Mouse (Mus musculus) stomach, embryonic 15.5 days (tissue): ENCODE measurements around the gene 4932414N04Rik. TPM values are rescaled to one million over a fixed set of nuclear protein-coding genes. Genes with fewer than 3 reads are reported as not detected.
"Not testable (repeated sequence)": the region's sequence is repeated elsewhere in the genome, so short reads cannot be mapped to it uniquely, and the experiment has no call there.

Experiments used
- ATAC-seq: fragments of 200-750 bp; cut with Nextera tagmentation; 2 replicates; pipeline ENCODE4 v1.8.0; 2017; ENCODE audit warnings: low read depth, moderate number of reproducible peaks, moderate TSS enrichment; ENCODE audit not compliant: insufficient read depth, low FRiP score
- H3K27ac ChIP-seq: fragments of 300-500 bp; sonication (generic); 2 replicates; pipeline ENCODE4 v1.5.1; 2015; ENCODE audit warnings: mild to moderate bottlenecking, inconsistent platforms
- H3K27me3 ChIP-seq: fragments of 300-500 bp; sonication (generic); replicated peaks from 2 replicates; pipeline ENCODE4 v1.6.1; 2015; ENCODE audit warnings: inconsistent platforms
- H3K36me3 ChIP-seq: fragments of 300-500 bp; sonication (generic); 2 replicates; pipeline ENCODE4 v1.6.1; 2015; ENCODE audit warnings: inconsistent platforms
- H3K4me1 ChIP-seq: fragments of 300-500 bp; sonication (generic); 2 replicates; pipeline ENCODE4 v1.6.1; 2015; ENCODE audit warnings: inconsistent platforms
- H3K4me2 ChIP-seq: fragments of 300-500 bp; sonication (generic); 2 replicates; pipeline ENCODE4 v1.6.1; 2015; ENCODE audit warnings: mild to moderate bottlenecking, inconsistent platforms
- H3K4me3 ChIP-seq: fragments of 300-500 bp; sonication (generic); replicated peaks from 2 replicates; pipeline ENCODE4 v1.5.1; 2015; ENCODE audit warnings: inconsistent platforms
- H3K9ac ChIP-seq: fragments of 300-500 bp; sonication (generic); 2 replicates; pipeline ENCODE4 v1.6.1; 2015; ENCODE audit warnings: inconsistent platforms
- H3K9me3 ChIP-seq: fragments of 300-500 bp; sonication (generic); 2 replicates; pipeline ENCODE4 v1.6.1; 2016; ENCODE audit warnings: inconsistent platforms
- WGBS: fragments of 180-500 bp; shearing (Covaris S2); methylation state at CpG from one replicate; pipeline ENCODE4 v1.1.7; 2015; 5-methylcytosine and 5-hydroxymethylcytosine counted together
- polyA plus RNA-seq: library from polyadenylated mRNA; unstranded; fragments of >200 nt; fragmentation: Nextera tagmentation; extraction: Ambion mirVana; gene quantifications from 2 replicates; pipeline ENCODE4 v1.2.1, GENCODE M21; 2015

The 4932414N04Rik gene
- not detected in 2 replicates for polyA plus RNA-seq

DNA sequence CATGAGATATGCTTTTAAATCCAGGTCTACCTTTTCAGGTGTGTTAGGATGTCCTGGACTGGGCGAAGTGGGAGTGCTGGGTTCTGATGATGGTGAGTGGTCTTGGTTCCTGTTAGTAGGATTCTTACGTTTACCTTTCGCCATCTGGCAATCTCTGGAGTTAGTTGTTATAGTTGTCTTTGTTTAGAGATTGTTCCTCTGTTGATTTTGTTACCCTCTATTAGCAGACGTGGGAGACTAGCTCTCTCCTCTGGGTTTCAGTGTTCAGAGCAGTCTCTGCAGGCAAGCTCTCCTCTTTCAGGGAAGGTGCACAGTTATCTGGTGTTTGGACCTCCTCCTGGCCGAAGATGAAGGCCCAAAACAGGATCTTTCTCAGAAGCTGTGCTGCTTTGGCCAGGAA, at the start of gene 4932414N04Rik:
Gene 4932414N04Rik, plus strand, starts transcription at position 301 of the 400 bp plus-strand sequence.
- not testable (repeated sequence) for H3K9me3 ChIP-seq, H3K9ac ChIP-seq, H3K4me1 ChIP-seq, ATAC-seq, H3K27ac ChIP-seq, H3K4me2 ChIP-seq, H3K4me3 ChIP-seq, H3K27me3 ChIP-seq, H3K36me3 ChIP-seq
- WGBS = 44% methylated on average over 2 of the region's 5 CpGs

GRCm38 (mm10) chr2:68732216-68732615, 75.9 kb downstream of the 4932414N04Rik start:
- H3K36me3 ChIP-seq = no peaks in the 10 kb centered on the region
- H3K4me1 ChIP-seq = no peaks in the 10 kb centered on the region
- 64% methylated on average over 2 of the region's 2 CpGs for WGBS
- no peak overlapping the region for H3K4me3 ChIP-seq
- H3K27me3 ChIP-seq = no peaks in the 10 kb centered on the region
- no peak overlapping the region for H3K9ac ChIP-seq
- H3K27ac ChIP-seq = no peak overlapping the region
- no peak overlapping the region for H3K4me2 ChIP-seq
- no peaks in the 10 kb centered on the region for H3K9me3 ChIP-seq
- ATAC-seq = no peak

- Histone ChIP-seq H3K4me2 (no peak overlapping the region), H3K27ac (no peak overlapping the region), H3K27me3 (no peaks in the 10 kb centered on the region), H3K36me3 (no peaks in the 10 kb centered on the region), H3K9ac (no peak overlapping the region), H3K4me1 (no peaks in the 10 kb centered on the region), H3K4me3 (no peak overlapping the region), H3K9me3 (no peaks in the 10 kb centered on the region)
- 77% methylated on average over 5 of the region's 5 CpGs for WGBS
- ATAC-seq = peak; percentile 43; the same call in 1 of the 2 replicates
Observed at GRCm38 (mm10) chr2:68739772-68740739, 83.8 kb downstream of the 4932414N04Rik start.

DNA sequence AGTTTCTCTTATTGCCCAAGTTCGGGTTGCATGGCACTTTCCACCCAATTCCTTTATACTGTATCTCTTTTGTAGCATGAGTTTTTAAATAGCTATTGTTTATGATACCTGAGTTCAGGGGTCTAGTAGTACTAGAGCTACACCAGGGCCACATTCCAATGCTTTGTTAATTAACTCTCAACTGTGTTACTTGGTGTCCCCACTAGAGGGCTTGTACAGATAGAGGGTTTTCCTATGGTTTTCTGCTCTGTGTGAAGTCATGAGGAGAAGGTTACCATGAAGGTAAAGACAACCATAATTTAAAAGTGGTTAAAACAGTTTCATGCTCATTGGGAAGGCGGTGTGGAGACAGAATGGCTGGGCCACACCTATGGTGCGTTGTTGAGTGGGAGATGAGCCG, 88.3 kb downstream of the 4932414N04Rik start:
- Histone ChIP-seq H3K4me3 (no peak overlapping the region), H3K4me1 (no peaks in the 10 kb centered on the region), H3K4me2 (no peak overlapping the region), H3K9ac (no peak overlapping the region), H3K36me3 (no peaks in the 10 kb centered on the region), H3K9me3 (no peaks in the 10 kb centered on the region), H3K27ac (no peak overlapping the region), H3K27me3 (no peaks in the 10 kb centered on the region)
- 78% methylated on average over 4 of the region's 4 CpGs for WGBS
- no peak for ATAC-seq

- H3K4me1 ChIP-seq = no peaks in the 10 kb centered on the region
- no peak overlapping the region for H3K27ac ChIP-seq
- no peak overlapping the region for H3K4me3 ChIP-seq
- H3K9ac ChIP-seq = no peak overlapping the region
- no peaks in the 10 kb centered on the region for H3K36me3 ChIP-seq
- no peak overlapping the region for H3K4me2 ChIP-seq
- no peaks in the 10 kb centered on the region for H3K27me3 ChIP-seq
- no peaks in the 10 kb centered on the region for H3K9me3 ChIP-seq
- WGBS = 81% methylated on average over 4 of the region's 4 CpGs
- no peak for ATAC-seq
Observed at GRCm38 (mm10) chr2:68756179-68756578, 99.9 kb downstream of the 4932414N04Rik start.

DNA sequence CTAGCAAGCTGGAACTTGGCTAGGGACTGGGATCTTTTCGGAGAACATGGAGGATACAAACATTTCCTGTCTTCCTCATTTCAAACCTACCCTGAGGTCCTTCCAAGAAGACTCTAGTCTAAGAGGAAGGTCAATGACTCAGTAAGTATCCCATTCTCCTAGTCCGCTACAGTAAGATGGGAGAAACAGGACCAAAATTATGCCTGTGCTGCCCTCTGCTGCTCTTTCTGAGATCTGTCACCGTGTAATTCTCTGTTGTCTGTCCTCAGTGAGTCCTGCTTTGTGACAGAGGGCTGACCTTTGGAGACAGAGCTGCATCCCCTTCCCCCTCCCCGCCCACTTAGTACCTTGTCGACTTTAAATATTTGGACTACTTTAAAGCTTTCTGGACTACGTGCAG, 100.5 kb downstream of the 4932414N04Rik start:
- no peaks in the 10 kb centered on the region for H3K36me3 ChIP-seq
- H3K27me3 ChIP-seq = no peaks in the 10 kb centered on the region
- no peak overlapping the region for H3K4me3 ChIP-seq
- no peak overlapping the region for H3K27ac ChIP-seq
- H3K9me3 ChIP-seq = no peaks in the 10 kb centered on the region
- 22% methylated on average over 6 of the region's 6 CpGs for whole genome bisulfite sequencing
- no peak overlapping the region for H3K9ac ChIP-seq
- no peak overlapping the region for H3K4me2 ChIP-seq
- ATAC-seq = peak; percentile 39; the same call in 1 of the 2 replicates
- no peaks in the 10 kb centered on the region for H3K4me1 ChIP-seq

DNA sequence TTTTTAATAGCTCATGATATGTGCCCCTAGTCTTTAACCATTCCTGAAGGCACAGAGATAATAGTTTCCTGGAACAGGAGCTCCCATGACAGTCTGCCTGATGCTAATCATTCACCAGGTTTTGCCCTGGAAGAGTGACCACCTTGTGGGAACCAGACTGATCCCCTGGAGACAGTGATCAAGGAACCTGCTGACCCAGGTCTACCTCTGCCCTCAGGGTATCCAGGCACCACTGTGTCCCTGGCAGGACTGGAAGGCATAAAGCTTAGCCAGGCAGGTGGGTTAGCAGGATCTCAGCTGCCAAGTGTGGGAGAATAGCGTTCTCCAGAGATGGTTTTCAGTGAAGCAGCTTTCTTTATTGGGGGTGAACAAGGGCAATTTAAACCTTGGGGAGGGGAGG, 109.1 kb downstream of the 4932414N04Rik start:
- H3K36me3 ChIP-seq = no peaks in the 10 kb centered on the region
- no peaks in the 10 kb centered on the region for H3K4me1 ChIP-seq
- no peak overlapping the region for H3K27ac ChIP-seq
- no peak overlapping the region for H3K9ac ChIP-seq
- H3K4me3 ChIP-seq = no peak overlapping the region
- H3K9me3 ChIP-seq = no peaks in the 10 kb centered on the region
- H3K27me3 ChIP-seq = no peaks in the 10 kb centered on the region
- no peak for ATAC-seq
- no peak overlapping the region for H3K4me2 ChIP-seq
- 71% methylated on average over 1 of the region's 1 CpGs for WGBS

GRCm38 (mm10) chr2:68767186-68767890, 111.1 kb downstream of the 4932414N04Rik start:
- H3K4me3 ChIP-seq = no peak overlapping the region
- no peak overlapping the region for H3K9ac ChIP-seq
- H3K27me3 ChIP-seq = no peaks in the 10 kb centered on the region
- WGBS = 57% methylated on average over 6 of the region's 6 CpGs
- H3K4me2 ChIP-seq = no peak overlapping the region
- ATAC-seq = no peak
- no peaks in the 10 kb centered on the region for H3K9me3 ChIP-seq
- no peaks in the 10 kb centered on the region for H3K4me1 ChIP-seq
- H3K27ac ChIP-seq = no peak overlapping the region
- H3K36me3 ChIP-seq = no peaks in the 10 kb centered on the region

DNA sequence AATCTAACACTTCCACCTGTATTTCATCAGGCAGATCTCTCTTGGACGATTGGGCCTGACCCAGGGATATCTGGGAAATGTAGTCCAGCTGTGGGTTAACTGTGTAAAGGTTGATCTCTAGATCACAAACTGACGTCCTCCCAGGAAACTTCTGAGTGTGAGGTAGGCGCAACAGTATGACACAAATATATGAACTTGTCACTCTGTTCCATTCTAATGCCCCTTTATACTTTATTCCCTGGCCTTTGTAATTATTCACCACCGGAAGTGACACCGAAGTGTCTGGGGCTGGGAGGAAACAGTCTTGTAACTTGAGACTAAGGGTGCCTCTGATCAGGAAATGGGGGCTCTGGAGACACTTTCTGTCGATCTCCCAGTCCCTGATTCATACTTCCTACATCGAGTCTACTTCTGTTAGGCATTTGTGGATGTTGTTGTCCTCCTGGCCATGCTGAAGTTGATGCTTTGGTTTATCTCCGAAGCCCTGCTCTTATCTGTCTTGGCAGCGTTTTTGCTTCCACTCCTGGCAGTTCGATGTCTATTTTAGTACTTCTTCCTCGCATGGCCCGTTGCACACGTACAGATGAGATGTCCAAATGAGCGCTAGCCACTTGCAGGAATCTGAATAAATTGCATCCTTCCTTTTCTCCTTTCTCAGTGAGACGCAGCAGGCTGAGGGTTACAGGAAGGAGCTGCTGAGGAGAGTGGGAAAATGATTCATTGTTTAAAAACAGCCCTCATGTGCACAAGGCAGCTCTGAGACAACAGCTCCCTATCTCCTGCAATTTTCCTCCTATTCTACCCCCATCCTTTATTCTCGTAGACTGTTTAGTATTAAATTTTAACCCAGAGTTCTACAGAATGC, 126.2 kb downstream of the 4932414N04Rik start:
- 36% methylated on average over 16 of the region's 16 CpGs for WGBS
- no peaks in the 10 kb centered on the region for H3K9me3 ChIP-seq
- H3K36me3 ChIP-seq = no peaks in the 10 kb centered on the region
- ATAC-seq = no peak
- H3K4me1 ChIP-seq = no peaks in the 10 kb centered on the region
- no peak overlapping the region for H3K9ac ChIP-seq
- H3K4me2 ChIP-seq = peak overlapping the region; percentile 38
- no peaks in the 10 kb centered on the region for H3K27me3 ChIP-seq
- H3K27ac ChIP-seq = no peak overlapping the region; the same call in none of the 2 replicates
- H3K4me3 ChIP-seq = peak overlapping the region; percentile 13

- ATAC-seq, H3K4me2 ChIP-seq, H3K4me3 ChIP-seq, H3K9ac ChIP-seq, H3K27me3 ChIP-seq, H3K27ac ChIP-seq, H3K9me3 ChIP-seq, H3K4me1 ChIP-seq, H3K36me3 ChIP-seq: not testable (repeated sequence)
- WGBS = 89% methylated on average over 8 of the region's 8 CpGs
Observed at GRCm38 (mm10) chr2:68783664-68784063, 127.4 kb downstream of the 4932414N04Rik start.

DNA sequence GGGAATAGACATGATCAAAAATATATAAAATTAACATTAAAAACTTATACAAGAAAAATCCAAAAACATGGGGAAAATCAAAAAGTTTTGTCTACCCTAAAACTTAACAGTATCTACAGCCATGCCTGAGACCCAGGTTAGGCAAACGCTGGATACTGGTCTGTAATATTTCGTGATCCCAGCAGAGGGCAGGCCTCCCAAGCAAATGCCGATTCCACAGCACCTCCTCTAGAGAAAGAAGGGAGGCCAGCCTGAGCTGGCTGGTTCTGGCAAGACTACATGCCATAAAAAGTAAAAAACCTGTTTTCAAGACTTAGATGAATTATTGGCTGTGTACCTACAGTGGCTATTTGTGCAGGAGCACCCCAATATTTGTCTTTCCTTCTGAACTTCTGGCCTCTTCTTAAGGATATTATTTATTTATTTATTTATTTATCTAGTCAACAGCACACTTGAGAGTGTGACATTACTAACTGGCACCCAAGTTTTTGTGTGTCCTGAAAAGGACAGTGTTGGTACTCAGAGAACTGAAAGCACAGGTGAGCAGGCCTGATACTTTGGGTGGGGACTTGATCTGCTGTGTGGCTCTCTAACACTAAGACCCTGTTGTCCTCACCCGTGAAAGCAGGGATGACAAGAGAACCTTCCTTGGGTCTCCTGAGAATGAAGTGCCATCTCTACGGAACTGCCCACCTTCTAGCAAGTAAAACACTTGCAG, 128.6 kb downstream of the 4932414N04Rik start:
- Histone ChIP-seq H3K4me1 (no peaks in the 10 kb centered on the region), H3K4me2 (no peak overlapping the region), H3K27me3 (no peaks in the 10 kb centered on the region), H3K27ac (no peak overlapping the region), H3K9ac (no peak overlapping the region), H3K9me3 (no peaks in the 10 kb centered on the region), H3K36me3 (no peaks in the 10 kb centered on the region), H3K4me3 (no peak overlapping the region)
- ATAC-seq = peak; percentile 78; the same call in 1 of the 2 replicates
- WGBS = 32% methylated on average over 5 of the region's 5 CpGs
